Mouse (Mus musculus) midbrain, embryonic 16.5 days (tissue): Measurements from ENCODE around the gene Plbd1. TPM values are rescaled to one million over a fixed set of nuclear protein-coding genes. Genes with fewer than 3 reads are reported as not detected.

ENCODE experiments used
- ATAC-seq: fragments of 200-750 bp; cut with Nextera tagmentation; 2 replicates; pipeline ENCODE4 v1.8.0; 2017; ENCODE audit warnings: moderate TSS enrichment
- H3K27ac ChIP-seq: fragments of 300-500 bp; sonication (generic); 2 replicates; pipeline ENCODE4 v1.5.1; 2014; ENCODE audit warnings: mild to moderate bottlenecking, low read length, mixed read lengths
- H3K27me3 ChIP-seq: fragments of 300-500 bp; sonication (generic); 2 replicates; pipeline ENCODE4 v1.6.1; 2014; ENCODE audit warnings: low read depth, low read length, mixed read lengths; ENCODE audit not compliant: control insufficient read depth, insufficient read depth
- H3K36me3 ChIP-seq: fragments of 300-500 bp; sonication (generic); 2 replicates; pipeline ENCODE4 v1.6.1; 2014; ENCODE audit warnings: mild to moderate bottlenecking, low read length, moderate library complexity, mixed read lengths; ENCODE audit not compliant: control insufficient read depth, insufficient read depth
- H3K4me1 ChIP-seq: fragments of 300-500 bp; sonication (generic); 2 replicates; pipeline ENCODE4 v1.6.1; 2014; ENCODE audit warnings: mild to moderate bottlenecking, low read length, mixed read lengths; ENCODE audit not compliant: control insufficient read depth, insufficient read depth
- H3K4me2 ChIP-seq: fragments of 300-500 bp; sonication (generic); 2 replicates; pipeline ENCODE4 v1.6.1; 2014; ENCODE audit warnings: mild to moderate bottlenecking, low read length, mixed read lengths
- H3K4me3 ChIP-seq: fragments of 300-500 bp; sonication (generic); 2 replicates; pipeline ENCODE4 v1.5.1; 2014; ENCODE audit warnings: low read depth, mild to moderate bottlenecking, low read length, moderate library complexity, mixed read lengths
- H3K9ac ChIP-seq: fragments of 300-500 bp; sonication (generic); 2 replicates; pipeline ENCODE4 v1.6.1; 2014; ENCODE audit warnings: low read depth, low read length, mixed read lengths
- H3K9me3 ChIP-seq: fragments of 300-500 bp; sonication (generic); replicated peaks from 2 replicates; pipeline ENCODE4 v1.6.1; 2014; ENCODE audit warnings: mild to moderate bottlenecking, low read length, mixed read lengths; ENCODE audit not compliant: control insufficient read depth, poor library complexity, severe bottlenecking
- WGBS: fragments of 180-500 bp; shearing (Covaris S2); extraction: QIAGEN DNeasy Blood & Tissue Kit; methylation state at CpG from one replicate; pipeline ENCODE4 v1.1.7; 2014; 5-methylcytosine and 5-hydroxymethylcytosine counted together
- polyA plus RNA-seq: library from polyadenylated mRNA; unstranded; fragments of >200 nt; fragmentation: Nextera tagmentation; extraction: Ambion mirVana; gene quantifications from 2 replicates; pipeline ENCODE4 v1.2.1, GENCODE M21; 2015

Gene Plbd1
- polyA plus RNA-seq, 1 experiment from 2014 or later: 0.54 TPM

GRCm38 (mm10) chr6:136659226-136659625 lies 2.5 kb downstream of the Plbd1 start:
- Histone ChIP-seq H3K27ac (no peak overlapping the region), H3K27me3 (peaks cover 12% of the 10 kb centered on the region), H3K4me2 (no peak overlapping the region), H3K4me3 (no peak overlapping the region), H3K36me3 (no peaks in the 10 kb centered on the region), H3K9ac (no peak overlapping the region), H3K9me3 (no peaks in the 10 kb centered on the region), H3K4me1 (no peaks in the 10 kb centered on the region; the same call in 1 of the 2 replicates)
- 92% methylated on average over 9 of the region's 9 CpGs for WGBS
- ATAC-seq: no peak

GRCm38 (mm10) chr6:136658303-136658702 lies 3.4 kb downstream of the Plbd1 start:
- H3K4me2 ChIP-seq: no peak overlapping the region
- no peaks in the 10 kb centered on the region for H3K9me3 ChIP-seq
- peaks cover 12% of the 10 kb centered on the region for H3K27me3 ChIP-seq
- H3K4me1 ChIP-seq: no peaks in the 10 kb centered on the region; the same call in 1 of the 2 replicates
- no peaks in the 10 kb centered on the region for H3K36me3 ChIP-seq
- no peak for ATAC-seq
- no peak overlapping the region for H3K9ac ChIP-seq
- WGBS: 90% methylated on average over 4 of the region's 4 CpGs
- no peak overlapping the region for H3K4me3 ChIP-seq
- H3K27ac ChIP-seq: no peak overlapping the region

GRCm38 (mm10) chr6:136655786-136656185 lies 5.9 kb downstream of the Plbd1 start:
- no peak overlapping the region for H3K4me2 ChIP-seq
- H3K36me3 ChIP-seq: no peaks in the 10 kb centered on the region
- H3K27ac ChIP-seq: no peak overlapping the region
- H3K4me1 ChIP-seq: no peaks in the 10 kb centered on the region
- H3K9ac ChIP-seq: no peak overlapping the region
- 68% methylated on average over 11 of the region's 11 CpGs for WGBS
- no peak overlapping the region for H3K4me3 ChIP-seq
- ATAC-seq: no peak
- H3K27me3 ChIP-seq: peaks cover under 1% of the 10 kb centered on the region; the same call in 1 of the 2 replicates
- no peaks in the 10 kb centered on the region for H3K9me3 ChIP-seq

- Histone ChIP-seq H3K27ac (no peak overlapping the region), H3K9me3 (no peaks in the 10 kb centered on the region), H3K27me3 (no peaks in the 10 kb centered on the region), H3K4me1 (no peaks in the 10 kb centered on the region), H3K4me2 (no peak overlapping the region), H3K9ac (no peak overlapping the region), H3K4me3 (no peak overlapping the region), H3K36me3 (no peaks in the 10 kb centered on the region)
- WGBS: 96% methylated on average over 20 of the region's 20 CpGs
- no peak for ATAC-seq
These were observed 7.3 kb downstream of the Plbd1 start for GRCm38 (mm10) chr6:136654470-136654869.

- Histone ChIP-seq H3K27ac (no peak overlapping the region), H3K4me3 (no peak overlapping the region), H3K9ac (no peak overlapping the region), H3K27me3 (no peaks in the 10 kb centered on the region), H3K9me3 (no peaks in the 10 kb centered on the region), H3K36me3 (no peaks in the 10 kb centered on the region), H3K4me2 (no peak overlapping the region), H3K4me1 (no peaks in the 10 kb centered on the region)
- no peak for ATAC-seq
- WGBS: 77% methylated on average over 5 of the region's 5 CpGs
These were observed 8.4 kb downstream of the Plbd1 start for GRCm38 (mm10) chr6:136653331-136653730.

GRCm38 (mm10) chr6:136650664-136651063 lies 11.1 kb downstream of the Plbd1 start:
- WGBS: 94% methylated on average over 8 of the region's 8 CpGs
- Histone ChIP-seq H3K27me3 (no peaks in the 10 kb centered on the region), H3K36me3 (no peaks in the 10 kb centered on the region), H3K9me3 (no peaks in the 10 kb centered on the region), H3K9ac (no peak overlapping the region), H3K27ac (no peak overlapping the region), H3K4me1 (no peaks in the 10 kb centered on the region), H3K4me2 (no peak overlapping the region), H3K4me3 (no peak overlapping the region)
- no peak for ATAC-seq

- H3K36me3 ChIP-seq: no peaks in the 10 kb centered on the region
- H3K27me3 ChIP-seq: no peaks in the 10 kb centered on the region
- H3K4me1 ChIP-seq: no peaks in the 10 kb centered on the region
- 81% methylated on average over 10 of the region's 10 CpGs for WGBS
- ATAC-seq: no peak
- H3K4me2 ChIP-seq: no peak overlapping the region
- H3K9ac ChIP-seq: no peak overlapping the region
- no peaks in the 10 kb centered on the region for H3K9me3 ChIP-seq
- H3K27ac ChIP-seq: no peak overlapping the region
- H3K4me3 ChIP-seq: no peak overlapping the region
These were observed 14.3 kb downstream of the Plbd1 start for GRCm38 (mm10) chr6:136647455-136647861.

- WGBS: 31% methylated on average over 6 of the region's 6 CpGs
- H3K36me3 ChIP-seq: no peaks in the 10 kb centered on the region
- no peak overlapping the region for H3K4me3 ChIP-seq
- no peak overlapping the region for H3K4me2 ChIP-seq
- H3K9me3 ChIP-seq: no peaks in the 10 kb centered on the region
- H3K27me3 ChIP-seq: no peaks in the 10 kb centered on the region
- H3K4me1 ChIP-seq: no peaks in the 10 kb centered on the region
- no peak overlapping the region for H3K27ac ChIP-seq
- no peak for ATAC-seq
- no peak overlapping the region for H3K9ac ChIP-seq
These were observed 15.5 kb downstream of the Plbd1 start for GRCm38 (mm10) chr6:136646207-136646606.

- H3K27me3 ChIP-seq: no peaks in the 10 kb centered on the region
- H3K4me2 ChIP-seq: no peak overlapping the region
- H3K4me3 ChIP-seq: no peak overlapping the region
- H3K9me3 ChIP-seq: no peaks in the 10 kb centered on the region
- H3K36me3 ChIP-seq: no peaks in the 10 kb centered on the region
- no peaks in the 10 kb centered on the region for H3K4me1 ChIP-seq
- H3K9ac ChIP-seq: no peak overlapping the region
- no peak overlapping the region for H3K27ac ChIP-seq
- WGBS: 66% methylated on average over 9 of the region's 9 CpGs
- no peak for ATAC-seq
These were observed 16.0 kb downstream of the Plbd1 start for GRCm38 (mm10) chr6:136645754-136646153.
